Mouse (Mus musculus): ENCODE measurements around the gene Plcxd2. TPM values are rescaled to one million over a fixed set of nuclear protein-coding genes. Genes with fewer than 3 reads are reported as not detected.

The Plcxd2 gene
- total and polyA plus RNA-seq, 2 experiments, result 20.2 to 40.7 TPM

GRCm38 (mm10) chr16:45986236-45986635 is 23.8 kb downstream of the Plcxd2 start:
- Histone ChIP-seq H3K27me3 (ENCODE audit: control insufficient read depth, insufficient read depth, low read length) (no peaks in the 10 kb centered on the region), H3K9ac (ENCODE audit: low read depth, low read length) (peak overlapping the region; percentile 57), H3K79me2 (ENCODE audit: control insufficient read depth, insufficient read depth, low read length) (peaks cover 24% of the 10 kb centered on the region), H3K4me3 (ENCODE audit: insufficient read depth, low read depth, low read length) (peak overlapping the region; percentile 6; the same call in 1 of the 2 replicates), H3K4me1 (ENCODE audit: control insufficient read depth, insufficient read depth, low read length) (peaks cover 46% of the 10 kb centered on the region), H3K27ac (replicated peaks; ENCODE audit: insufficient read depth, low read depth, low read length) (peak overlapping the region; percentile 100), H3K36me3 (ENCODE audit: control insufficient read depth, insufficient read depth, low read length) (peaks cover 20% of the 10 kb centered on the region)
- peak; percentile 93 for DNase-seq (ENCODE audit: extremely low read depth, low read depth, low spot score)
- TF ChIP-seq POLR2A (IDR thresholded peaks at IDR 0.05; ENCODE audit: extremely low read depth, insufficient read depth, low read length) (no peak), CTCF (IDR thresholded peaks at IDR 0.05; ENCODE audit: low read depth, low read length) (no peak)
- 16% methylated on average over 1 of the region's 1 CpGs for WGBS

- peak; percentile 99 for DNase-seq (ENCODE audit: extremely low read depth, low read depth, low spot score)
- peaks cover 28% of the 10 kb centered on the region for H3K79me2 ChIP-seq (ENCODE audit: control insufficient read depth, insufficient read depth, low read length)
- H3K4me3 ChIP-seq (ENCODE audit: insufficient read depth, low read depth, low read length), result no peak overlapping the region
- peaks cover 29% of the 10 kb centered on the region for H3K36me3 ChIP-seq (ENCODE audit: control insufficient read depth, insufficient read depth, low read length)
- no peak for TF ChIP-seq POLR2A (IDR thresholded peaks at IDR 0.05; ENCODE audit: extremely low read depth, insufficient read depth, low read length)
- TF ChIP-seq CTCF (IDR thresholded peaks at IDR 0.05; ENCODE audit: low read depth, low read length), result no peak
- no peaks in the 10 kb centered on the region for H3K27me3 ChIP-seq (ENCODE audit: control insufficient read depth, insufficient read depth, low read length)
- H3K4me1 ChIP-seq (ENCODE audit: control insufficient read depth, insufficient read depth, low read length), result peaks cover 46% of the 10 kb centered on the region
- H3K9ac ChIP-seq (ENCODE audit: low read depth, low read length), result peak overlapping the region; percentile 88
- peak overlapping the region; percentile 100 for H3K27ac ChIP-seq (replicated peaks; ENCODE audit: insufficient read depth, low read depth, low read length)
- 19% methylated on average over 4 of the region's 4 CpGs for WGBS
Measured at GRCm38 (mm10) chr16:45984610-45985606, 25.1 kb downstream of the Plcxd2 start.

GRCm38 (mm10) chr16:45976251-45976650 is 33.8 kb downstream of the Plcxd2 start:
- peak; percentile 93 for DNase-seq (ENCODE audit: extremely low read depth, low read depth, low spot score)
- H3K9ac ChIP-seq (ENCODE audit: low read depth, low read length), result peak overlapping the region; percentile 76; the same call in 1 of the 2 replicates
- H3K4me3 ChIP-seq (ENCODE audit: insufficient read depth, low read depth, low read length), result no peak overlapping the region
- no peak for TF ChIP-seq POLR2A (IDR thresholded peaks at IDR 0.05; ENCODE audit: extremely low read depth, insufficient read depth, low read length)
- no peak for TF ChIP-seq CTCF (IDR thresholded peaks at IDR 0.05; ENCODE audit: low read depth, low read length)
- no peaks in the 10 kb centered on the region for H3K27me3 ChIP-seq (ENCODE audit: control insufficient read depth, insufficient read depth, low read length)
- peak overlapping the region; percentile 97 for H3K27ac ChIP-seq (replicated peaks; ENCODE audit: insufficient read depth, low read depth, low read length)
- peaks cover 40% of the 10 kb centered on the region for H3K4me1 ChIP-seq (ENCODE audit: control insufficient read depth, insufficient read depth, low read length)
- H3K79me2 ChIP-seq (ENCODE audit: control insufficient read depth, insufficient read depth, low read length), result peaks cover 14% of the 10 kb centered on the region
- peaks cover 84% of the 10 kb centered on the region for H3K36me3 ChIP-seq (ENCODE audit: control insufficient read depth, insufficient read depth, low read length)
- WGBS, result 18% methylated on average over 1 of the region's 1 CpGs

- WGBS, result 65% methylated on average over 9 of the region's 9 CpGs
Measured at GRCm38 (mm10) chr16:45973959-45974686, 35.9 kb downstream of the Plcxd2 start.

GRCm38 (mm10) chr16:45970187-45970586 is 39.8 kb downstream of the Plcxd2 start:
- no peak for TF ChIP-seq CTCF (IDR thresholded peaks at IDR 0.05; ENCODE audit: low read depth, low read length)
- TF ChIP-seq POLR2A (IDR thresholded peaks at IDR 0.05; ENCODE audit: extremely low read depth, insufficient read depth, low read length), result no peak
- peaks cover 2% of the 10 kb centered on the region; the same call in 1 of the 2 replicates for H3K79me2 ChIP-seq (ENCODE audit: control insufficient read depth, insufficient read depth, low read length)
- H3K9ac ChIP-seq (ENCODE audit: low read depth, low read length), result no peak overlapping the region
- H3K36me3 ChIP-seq (ENCODE audit: control insufficient read depth, insufficient read depth, low read length), result peaks cover 66% of the 10 kb centered on the region
- 76% methylated on average over 2 of the region's 2 CpGs for WGBS
- no peak overlapping the region for H3K4me3 ChIP-seq (ENCODE audit: insufficient read depth, low read depth, low read length)
- peaks cover 15% of the 10 kb centered on the region for H3K4me1 ChIP-seq (ENCODE audit: control insufficient read depth, insufficient read depth, low read length)
- DNase-seq (ENCODE audit: extremely low read depth, low read depth, low spot score), result peak; percentile 85
- H3K27me3 ChIP-seq (ENCODE audit: control insufficient read depth, insufficient read depth, low read length), result no peaks in the 10 kb centered on the region
- H3K27ac ChIP-seq (replicated peaks; ENCODE audit: insufficient read depth, low read depth, low read length), result peak overlapping the region; percentile 92

More at GRCm38 (mm10) chr16:45973959-45974686, 35.9 kb downstream of the Plcxd2 start:
- Histone ChIP-seq H3K4me3 (ENCODE audit: insufficient read depth, low read depth, low read length) (no peak overlapping the region), H3K27ac (replicated peaks; ENCODE audit: insufficient read depth, low read depth, low read length) (peak overlapping the region; percentile 10; the same call in 1 of the 2 replicates), H3K9ac (ENCODE audit: low read depth, low read length) (no peak overlapping the region), H3K79me2 (ENCODE audit: control insufficient read depth, insufficient read depth, low read length) (peaks cover 7% of the 10 kb centered on the region), H3K4me1 (ENCODE audit: control insufficient read depth, insufficient read depth, low read length) (peaks cover 34% of the 10 kb centered on the region), H3K27me3 (ENCODE audit: control insufficient read depth, insufficient read depth, low read length) (no peaks in the 10 kb centered on the region), H3K36me3 (ENCODE audit: control insufficient read depth, insufficient read depth, low read length) (peaks cover 79% of the 10 kb centered on the region)
- DNase-seq (ENCODE audit: extremely low read depth, low read depth, low spot score), result no peak
- TF ChIP-seq CTCF (IDR thresholded peaks at IDR 0.05; ENCODE audit: low read depth, low read length) (peak; percentile 46), POLR2A (IDR thresholded peaks at IDR 0.05; ENCODE audit: extremely low read depth, insufficient read depth, low read length) (no peak)

Data from liver, adult 2 months (tissue).